Mouse (Mus musculus): ENCODE results near the gene Eef1g.

DNA sequence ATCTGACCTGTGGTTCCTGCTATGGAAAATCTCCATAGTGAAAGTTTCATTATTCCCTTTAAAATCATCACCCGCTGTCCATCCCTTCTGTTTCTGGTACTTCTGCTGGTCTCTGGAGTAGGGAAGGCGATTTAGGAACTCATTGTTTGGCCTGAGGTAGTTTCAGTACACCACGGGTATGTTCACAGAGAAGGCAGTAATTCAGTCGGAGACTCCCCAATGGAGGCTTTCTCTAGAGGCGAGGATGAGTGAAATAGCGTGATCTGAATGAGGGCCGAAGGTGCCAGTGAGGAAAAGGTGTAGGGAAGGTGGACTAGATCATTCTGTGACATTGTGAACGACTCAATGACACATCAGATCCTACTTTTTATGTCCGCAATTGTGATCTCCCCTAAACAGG is 12.7 kb upstream of the Eef1g start:
- TF ChIP-seq POLR2A (IDR thresholded peaks at IDR 0.05; ENCODE audit: insufficient read length, low read depth) (no peak), CEBPB (IDR thresholded peaks at IDR 0.05; ENCODE audit: insufficient read depth, poor library complexity, severe bottlenecking) (no peak), MYOG (IDR thresholded peaks at IDR 0.05; ENCODE audit: control insufficient read depth in 1 of 3, insufficient read depth in 1 of 3, insufficient read length in 2 of 3, low read depth in 2 of 3) (no peak), TCF12 (IDR thresholded peaks at IDR 0.05; ENCODE audit: insufficient read depth, poor library complexity, severe bottlenecking) (no peak)

Measured in myocyte (in vitro differentiated cells).